Mouse (Mus musculus) small intestine, adult 2 months (tissue): ENCODE measurements around the gene Ucp2.

Experiments used
- CTCF ChIP-seq: fragments of 200-500 bp; IDR thresholded peaks from 2 replicates; pipeline ENCODE4 v1.5.1; 2012; ENCODE audit warnings: low read depth, mild to moderate bottlenecking, control low read depth, inconsistent platforms, low read length, moderate library complexity, mixed read lengths; ENCODE audit not compliant: insufficient replicate concordance, insufficient read length; ENCODE audit errors: extremely low read depth
- POLR2A ChIP-seq: fragments of 200-500 bp; IDR thresholded peaks from 2 replicates; pipeline ENCODE4 v1.6.1; 2012; ENCODE audit warnings: low read depth, mild to moderate bottlenecking, control low read depth, inconsistent platforms, low read length, moderate library complexity

- no peak for TF ChIP-seq CTCF
- TF ChIP-seq POLR2A, result no peak
Measured at GRCm38 (mm10) chr7:100511602-100512001, 18.5 kb downstream of the Ucp2 start.
